Mouse (Mus musculus): ENCODE measurements at regions not wholly inside any gene's neighbourhood (a gene's known extent, or its start where the extent isn't known, plus 50 kb on each side); places are given as distances from the start of the nearest gene placed in this dataset.

GRCm38 (mm10) chr6:21122119-21122518 is 93.2 kb upstream of the Kcnd2 start:
- in situ Hi-C loops (cut with MboI; ENCODE audit: low sequenced_read_pairs in 2 of 2, unreplicated experiment in 2 of 2), result no loop called here
- TF ChIP-seq ZNF384 (IDR thresholded peaks at IDR 0.05; ENCODE audit: low read depth, low read length), result no peak
- TF ChIP-seq HCFC1 (IDR thresholded peaks at IDR 0.05; ENCODE audit: borderline replicate concordance, insufficient read depth, low read length), result no peak
- no peak for TF ChIP-seq CHD2 (IDR thresholded peaks at IDR 0.05; ENCODE audit: low read depth, low read length)
- no peak for TF ChIP-seq ZC3H11A (IDR thresholded peaks at IDR 0.05; ENCODE audit: borderline replicate concordance, low read depth, low read length)
- TF ChIP-seq MAFK (IDR thresholded peaks at IDR 0.05; ENCODE audit: insufficient read depth, low read depth, low read length), result no peak
- no peak for DNase-seq (ENCODE audit: low read depth, low spot score)

GRCm38 (mm10) chr6:21122852-21123251 is 92.5 kb upstream of the Kcnd2 start:
- in situ Hi-C loops (cut with MboI; ENCODE audit: low sequenced_read_pairs in 2 of 2, unreplicated experiment in 2 of 2), result no loop called here
- TF ChIP-seq ZC3H11A (IDR thresholded peaks at IDR 0.05; ENCODE audit: borderline replicate concordance, low read depth, low read length), result no peak
- TF ChIP-seq MAFK (IDR thresholded peaks at IDR 0.05; ENCODE audit: insufficient read depth, low read depth, low read length), result no peak
- no peak for TF ChIP-seq CHD2 (IDR thresholded peaks at IDR 0.05; ENCODE audit: low read depth, low read length)
- TF ChIP-seq ZNF384 (IDR thresholded peaks at IDR 0.05; ENCODE audit: low read depth, low read length), result no peak
- TF ChIP-seq HCFC1 (IDR thresholded peaks at IDR 0.05; ENCODE audit: borderline replicate concordance, insufficient read depth, low read length), result no peak
- Histone ChIP-seq H3K27ac (ENCODE audit: insufficient read depth, low read depth, low read length, poor library complexity, severe bottlenecking) (no peak overlapping the region), H3K36me3 (ENCODE audit: control insufficient read depth, insufficient read depth, low read length, poor library complexity, severe bottlenecking) (no peaks in the 10 kb centered on the region), H3K4me1 (ENCODE audit: control insufficient read depth in 2 of 2, insufficient read depth in 2 of 2, low read length in 2 of 2, poor library complexity in 1 of 2) (no peaks in the 10 kb centered on the region), H3K9me3 (ENCODE audit: control insufficient read depth, insufficient read depth, low read depth, low read length) (no peaks in the 10 kb centered on the region), H3K4me3 (ENCODE audit: insufficient read depth in 1 of 2, low read depth in 1 of 2, low read length in 2 of 2, poor library complexity in 1 of 2, severe bottlenecking in 1 of 2) (no peak overlapping the region), H3K9ac (ENCODE audit: insufficient read depth, low read depth, low read length, poor library complexity, severe bottlenecking) (no peak overlapping the region)
- DNase-seq (ENCODE audit: low read depth, low spot score), result no peak

More at GRCm38 (mm10) chr6:21122119-21122518, 93.2 kb upstream of the Kcnd2 start:
- Histone ChIP-seq H3K4me3 (ENCODE audit: insufficient read depth in 1 of 2, low read depth in 1 of 2, low read length in 2 of 2, poor library complexity in 1 of 2, severe bottlenecking in 1 of 2) (no peak overlapping the region), H3K9ac (ENCODE audit: insufficient read depth, low read depth, low read length, poor library complexity, severe bottlenecking) (no peak overlapping the region), H3K27ac (ENCODE audit: insufficient read depth, low read depth, low read length, poor library complexity, severe bottlenecking) (no peak overlapping the region), H3K4me1 (ENCODE audit: control insufficient read depth in 2 of 2, insufficient read depth in 2 of 2, low read length in 2 of 2, poor library complexity in 1 of 2) (no peaks in the 10 kb centered on the region), H3K36me3 (ENCODE audit: control insufficient read depth, insufficient read depth, low read length, poor library complexity, severe bottlenecking) (no peaks in the 10 kb centered on the region), H3K9me3 (ENCODE audit: control insufficient read depth, insufficient read depth, low read depth, low read length) (no peaks in the 10 kb centered on the region)
